Comparison of ENCODE assay signal across 22 mouse cellular contexts in the genomic region with DNA sequence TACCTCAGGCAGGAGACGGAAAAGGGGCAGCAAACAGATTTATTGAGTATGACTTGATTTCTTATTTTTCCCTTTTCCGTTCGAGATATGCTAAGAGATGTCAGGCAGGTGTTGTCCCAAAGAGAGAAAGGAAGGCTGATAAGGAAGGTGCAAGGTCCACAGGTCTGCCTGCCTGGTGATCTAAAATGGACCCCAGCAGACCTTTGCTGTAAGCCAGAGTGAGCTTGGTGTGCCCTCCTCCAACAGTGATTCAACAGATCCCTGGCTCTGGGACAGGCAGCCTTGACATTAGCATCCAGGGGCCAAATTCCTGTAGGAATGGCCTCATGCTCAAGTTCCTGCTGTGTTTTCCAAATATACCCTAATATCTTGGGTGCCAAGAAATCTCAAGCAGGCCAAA.
DNase-seq lines count a peak whose midpoint lies in the region; ATAC-seq and TF ChIP-seq lines count a peak whose summit lies in the region.
"Had no signal": no experiment of that assay in that cellular context is flagged by ENCODE, and none has a peak within 500 bp of the region (broad histone marks: within the 10 kb centered on the region; RNA-seq: fewer than 3 reads in every experiment).

No protein-coding gene starts in this region.

- H3K27me3 ChIP-seq in liver, embryonic 12.5 days (replicated peaks) = no peaks in the 10 kb centered on the region
- H3K27me3 ChIP-seq in liver, embryonic 11.5 days (replicated peaks; ENCODE audit: control insufficient read depth, insufficient read depth, low read length) = no peaks in the 10 kb centered on the region
- no peaks in the 10 kb centered on the region for H3K27me3 ChIP-seq in liver, embryonic 13.5 days
- no peaks in the 10 kb centered on the region for H3K27me3 ChIP-seq in midbrain, embryonic 15.5 days (replicated peaks)
- H3K27me3 ChIP-seq: forebrain, embryonic 15.5 days; hindbrain, embryonic 15.5 days had no signal

- H3K27ac ChIP-seq in gastrocnemius, adult 2 months = peak overlapping the region; percentile 97
- H3K27ac ChIP-seq in liver, embryonic 12.5 days = 0 out of 2 replicates have a peak overlapping the region, but pooled peaks have one; percentile 37
- no peak overlapping the region for H3K27ac ChIP-seq in liver, embryonic 11.5 days (ENCODE audit: low read depth, low read length)
- peak overlapping the region; percentile 61 for H3K27ac ChIP-seq in liver, embryonic 13.5 days
- H3K27ac ChIP-seq in midbrain, embryonic 15.5 days = no peak overlapping the region
- H3K27ac ChIP-seq: embryonic facial prominence, embryonic 10.5 days; forebrain, embryonic 15.5 days; hindbrain, embryonic 15.5 days; midbrain, embryonic 10.5 days had no signal

- no peak overlapping the region for H3K9ac ChIP-seq in liver, embryonic 12.5 days
- no peak overlapping the region for H3K9ac ChIP-seq in liver, embryonic 11.5 days (ENCODE audit: low read depth, low read length)
- no peak overlapping the region for H3K9ac ChIP-seq in liver, embryonic 13.5 days
- no peak overlapping the region for H3K9ac ChIP-seq in midbrain, embryonic 15.5 days
- H3K9ac ChIP-seq: forebrain, embryonic 15.5 days; hindbrain, embryonic 15.5 days; liver, embryonic 15.5 days had no signal

- H3K4me3 ChIP-seq in gastrocnemius, adult 2 months = no peak overlapping the region
- no peak overlapping the region for H3K4me3 ChIP-seq in liver, embryonic 12.5 days
- H3K4me3 ChIP-seq in liver, embryonic 11.5 days (ENCODE audit: low read depth, low read length) = no peak overlapping the region
- H3K4me3 ChIP-seq in liver, embryonic 13.5 days (replicated peaks) = no peak overlapping the region
- no peak overlapping the region for H3K4me3 ChIP-seq in midbrain, embryonic 15.5 days
- H3K4me3 ChIP-seq: embryonic facial prominence, embryonic 10.5 days; forebrain, embryonic 15.5 days; heart, adult 2 months; hindbrain, embryonic 15.5 days; liver, embryonic 15.5 days; midbrain, embryonic 10.5 days had no signal

- no peaks in the 10 kb centered on the region for H3K9me3 ChIP-seq in liver, embryonic 12.5 days (replicated peaks)
- no peaks in the 10 kb centered on the region for H3K9me3 ChIP-seq in liver, embryonic 11.5 days (ENCODE audit: control insufficient read depth, low read length)
- no peaks in the 10 kb centered on the region for H3K9me3 ChIP-seq in liver, embryonic 13.5 days (replicated peaks)
- H3K9me3 ChIP-seq in midbrain, embryonic 15.5 days = no peaks in the 10 kb centered on the region
- H3K9me3 ChIP-seq: embryonic facial prominence, embryonic 10.5 days; forebrain, embryonic 15.5 days; hindbrain, embryonic 15.5 days; liver, embryonic 15.5 days; midbrain, embryonic 10.5 days had no signal

- H3K4me1 ChIP-seq in liver, embryonic 12.5 days = peaks cover 36% of the 10 kb centered on the region
- peaks cover 22% of the 10 kb centered on the region for H3K4me1 ChIP-seq in liver, embryonic 11.5 days (replicated peaks; ENCODE audit: control insufficient read depth, insufficient read depth, low read length)
- peaks cover 47% of the 10 kb centered on the region for H3K4me1 ChIP-seq in liver, embryonic 13.5 days (replicated peaks)
- peaks cover 20% of the 10 kb centered on the region for H3K4me1 ChIP-seq in midbrain, embryonic 15.5 days

- H3K4me2 ChIP-seq in liver, embryonic 12.5 days = no peak overlapping the region
- H3K4me2 ChIP-seq in liver, embryonic 11.5 days = no peak overlapping the region
- no peak overlapping the region; the same call in 1 of the 2 replicates for H3K4me2 ChIP-seq in liver, embryonic 13.5 days
- no peak overlapping the region for H3K4me2 ChIP-seq in midbrain, embryonic 15.5 days
- H3K4me2 ChIP-seq: forebrain, embryonic 15.5 days; hindbrain, embryonic 15.5 days had no signal

- WGBS in liver, embryonic 12.5 days (ENCODE audit: insufficient replicate concordance) = 75% methylated on average over 3 of the region's 3 CpGs
- WGBS in liver, embryonic 11.5 days = 75% methylated on average over 3 of the region's 3 CpGs
- whole genome bisulfite sequencing in liver, embryonic 13.5 days (ENCODE audit: insufficient replicate concordance) = 81% methylated on average over 3 of the region's 3 CpGs
- WGBS in midbrain, embryonic 15.5 days = 90% methylated on average over 3 of the region's 3 CpGs

- intact Hi-C loops in gastrocnemius, adult 2 months (cut with DNase I) = no loop called here
- intact Hi-C loops in gastrocnemius, postnatal 14 days (cut with DNase I; ENCODE audit: low total_unique reads) = loop anchor here (10.0 kb wide), 1 partner anchor 300 kb away; no protein-coding TSS in a partner anchor

- TF ChIP-seq CTCF in gastrocnemius, adult 2 months (IDR thresholded peaks at IDR 0.05) = no peak

- no peaks in the 10 kb centered on the region for H3K36me3 ChIP-seq in liver, embryonic 12.5 days
- no peaks in the 10 kb centered on the region for H3K36me3 ChIP-seq in liver, embryonic 11.5 days (ENCODE audit: control insufficient read depth, insufficient read depth, low read length)
- no peaks in the 10 kb centered on the region for H3K36me3 ChIP-seq in liver, embryonic 13.5 days
- no peaks in the 10 kb centered on the region for H3K36me3 ChIP-seq in midbrain, embryonic 15.5 days (replicated peaks)
- H3K36me3 ChIP-seq: forebrain, embryonic 15.5 days; hindbrain, embryonic 15.5 days; liver, embryonic 15.5 days had no signal

- ATAC-seq in liver, embryonic 12.5 days = no peak
- ATAC-seq in liver, embryonic 11.5 days (replicated peaks; ENCODE audit: low FRiP score) = no peak
- no peak for ATAC-seq in liver, embryonic 13.5 days (ENCODE audit: low read depth)
- ATAC-seq in midbrain, embryonic 15.5 days (replicated peaks) = no peak
- ATAC-seq: forebrain, embryonic 15.5 days; lung, postnatal 0 days had no signal

- DNase-seq in gastrocnemius, adult 2 months = no peak
- DNase-seq in gastrocnemius, postnatal 14 days = no peak
- DNase-seq in liver, embryonic 11.5 days (ENCODE audit: low spot score) = no peak
- no peak for DNase-seq in liver, embryonic 13.5 days
- no peak for DNase-seq in lung, postnatal 14 days
- DNase-seq: cerebellum, adult 11 months; cerebellum, adult 9-11 months; gastrocnemius, postnatal 10 days; heart, adult 2 months; kidney, adult 9 months; layer of hippocampus, postnatal 36 days; right cerebral cortex, postnatal 14 days; spleen, adult 18-20 months; thymus, postnatal 14 days had no signal

Comparison
In these comparisons a context has a peak if more than half of its experiments do, and no peak if none do; other contexts are left out.
1. H3K27ac ChIP-seq: peak in gastrocnemius, adult 2 months (single experiment), liver, embryonic 12.5 days (single experiment) and liver, embryonic 13.5 days (single experiment); none in liver, embryonic 11.5 days (single experiment) and midbrain, embryonic 15.5 days (single experiment).